Mouse (Mus musculus) neural tube, embryonic 11.5 days (tissue): ENCODE results near the gene Crtc3. TPM values are rescaled to one million over a fixed set of nuclear protein-coding genes. Genes with fewer than 3 reads are reported as not detected.

Experiments used
- ATAC-seq: fragments of 200-750 bp; cut with Nextera tagmentation; 2 replicates; pipeline ENCODE4 v1.8.0; 2017; ENCODE audit warnings: moderate number of reproducible peaks, mild to moderate bottlenecking, moderate TSS enrichment, moderate library complexity; ENCODE audit not compliant: insufficient read depth, low FRiP score, low TSS enrichment
- DNase-seq: peaks from one replicate; pipeline ENCODE4 v3.0.0-alpha.2; 2015; ENCODE audit warnings: low spot score
- H3K27ac ChIP-seq: fragments of 300-500 bp; sonication (generic); 2 replicates; pipeline ENCODE4 v1.5.1; 2014; ENCODE audit warnings: low read depth, mild to moderate bottlenecking, low read length
- H3K27me3 ChIP-seq: fragments of 300-500 bp; sonication (generic); 2 replicates; pipeline ENCODE4 v1.6.1; 2014; ENCODE audit warnings: mild to moderate bottlenecking, low read length, mixed read lengths; ENCODE audit not compliant: control insufficient read depth, insufficient read depth
- H3K36me3 ChIP-seq: fragments of 300-500 bp; sonication (generic); 2 replicates; pipeline ENCODE4 v1.6.1; 2014; ENCODE audit warnings: mild to moderate bottlenecking, low read length, moderate library complexity, mixed read lengths; ENCODE audit not compliant: control insufficient read depth, insufficient read depth
- H3K4me1 ChIP-seq: fragments of 300-500 bp; sonication (generic); 2 replicates; pipeline ENCODE4 v1.6.1; 2014; ENCODE audit warnings: low read length, mixed read lengths; ENCODE audit not compliant: control insufficient read depth, insufficient read depth
- H3K4me2 ChIP-seq: fragments of 300-500 bp; sonication (generic); 2 replicates; pipeline ENCODE4 v1.6.1; 2014; ENCODE audit warnings: low read depth, mild to moderate bottlenecking, moderate library complexity
- H3K4me3 ChIP-seq: fragments of 300-500 bp; sonication (generic); 2 replicates; pipeline ENCODE4 v1.5.1; 2014; ENCODE audit warnings: low read depth, low read length
- H3K9ac ChIP-seq: fragments of 300-500 bp; sonication (generic); 2 replicates; pipeline ENCODE4 v1.6.1; 2014; ENCODE audit warnings: mild to moderate bottlenecking, low read length
- H3K9me3 ChIP-seq: fragments of 300-500 bp; sonication (generic); 2 replicates; pipeline ENCODE4 v1.6.1; 2016; ENCODE audit warnings: low read length; ENCODE audit not compliant: control insufficient read depth
- WGBS: fragments of 180-500 bp; shearing (Covaris S2); extraction: QIAGEN DNeasy Blood & Tissue Kit; methylation state at CpG from one replicate; pipeline ENCODE4 v1.1.7; 2014; 5-methylcytosine and 5-hydroxymethylcytosine counted together
- polyA plus RNA-seq: library from polyadenylated mRNA; unstranded; fragments of >200 nt; fragmentation: Nextera tagmentation; extraction: Ambion mirVana; gene quantifications from 2 replicates; pipeline ENCODE4 v1.2.1, GENCODE M21; 2014

Gene Crtc3
- polyA plus RNA-seq, 1 experiment from 2014 or later = 11.8 TPM

DNA sequence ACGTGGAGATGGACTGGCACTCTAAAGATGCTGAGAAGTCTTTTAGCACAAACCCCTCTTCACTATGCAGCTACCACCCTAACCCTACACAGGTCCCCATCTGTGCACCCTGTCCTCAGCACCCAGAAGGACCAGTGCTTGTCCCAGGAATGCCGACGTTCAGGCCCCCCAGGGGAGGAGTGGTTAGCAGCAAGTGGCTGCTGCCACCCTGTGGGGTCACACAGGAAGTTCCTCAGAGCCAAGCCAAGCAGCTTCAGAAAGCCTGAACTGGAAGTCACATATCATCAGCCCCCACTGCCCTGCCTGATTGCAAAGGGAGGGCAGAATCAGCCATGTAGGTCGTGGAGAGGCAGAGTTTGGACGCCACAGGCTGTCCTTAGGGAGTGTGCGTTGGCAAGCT lies 108.3 kb downstream of the Crtc3 start:
- no peaks in the 10 kb centered on the region for H3K27me3 ChIP-seq
- H3K9me3 ChIP-seq = no peaks in the 10 kb centered on the region
- 34% methylated on average over 6 of the region's 6 CpGs for WGBS
- DNase-seq (no peak), ATAC-seq (no peak)
- no peak overlapping the region for H3K4me2 ChIP-seq
- H3K4me3 ChIP-seq = no peak overlapping the region
- H3K36me3 ChIP-seq = no peaks in the 10 kb centered on the region
- H3K9ac ChIP-seq = no peak overlapping the region
- H3K4me1 ChIP-seq = no peaks in the 10 kb centered on the region
- no peak overlapping the region for H3K27ac ChIP-seq

DNA sequence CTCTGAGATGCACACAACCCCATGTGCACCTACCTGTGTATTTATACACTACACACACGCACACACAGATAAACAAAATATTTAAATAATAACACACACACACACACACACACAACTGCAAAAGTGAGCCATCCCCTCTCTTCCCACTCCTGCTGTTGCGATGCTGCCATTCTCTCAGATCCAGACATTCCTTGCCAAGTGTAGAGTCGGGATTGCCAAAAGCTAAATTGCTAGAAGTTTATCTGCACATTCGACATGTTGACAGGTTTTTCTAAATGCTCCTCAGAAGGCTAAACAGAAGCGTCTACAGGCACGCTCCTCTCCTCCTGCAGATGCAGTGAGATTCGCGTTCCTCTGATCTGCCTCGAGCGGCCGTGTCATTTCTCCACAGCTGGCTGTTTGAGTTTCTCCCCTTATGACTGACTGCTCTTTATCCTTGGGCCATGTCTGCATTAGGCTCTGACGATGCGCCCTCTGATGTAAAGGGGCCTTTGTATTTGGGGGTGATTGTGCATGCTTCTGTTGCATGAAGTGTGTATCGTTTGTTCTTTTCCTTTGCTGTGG lies 111.2 kb downstream of the Crtc3 start:
- H3K4me3 ChIP-seq = no peak overlapping the region
- no peak overlapping the region for H3K9ac ChIP-seq
- WGBS = 65% methylated on average over 14 of the region's 14 CpGs
- H3K4me1 ChIP-seq = no peaks in the 10 kb centered on the region
- H3K36me3 ChIP-seq = no peaks in the 10 kb centered on the region
- H3K27me3 ChIP-seq = no peaks in the 10 kb centered on the region
- no peak overlapping the region for H3K4me2 ChIP-seq
- H3K9me3 ChIP-seq = no peaks in the 10 kb centered on the region
- DNase-seq = no peak
- no peak overlapping the region for H3K27ac ChIP-seq
- ATAC-seq = no peak

GRCm38 (mm10) chr7:80576626-80577025 lies 112.1 kb downstream of the Crtc3 start:
- Histone ChIP-seq H3K27me3 (no peaks in the 10 kb centered on the region), H3K27ac (no peak overlapping the region), H3K4me3 (no peak overlapping the region), H3K36me3 (no peaks in the 10 kb centered on the region), H3K9ac (no peak overlapping the region), H3K4me2 (no peak overlapping the region), H3K9me3 (no peaks in the 10 kb centered on the region), H3K4me1 (no peaks in the 10 kb centered on the region)
- no peak for ATAC-seq
- no peak for DNase-seq
- 84% methylated on average over 3 of the region's 3 CpGs for WGBS

DNA sequence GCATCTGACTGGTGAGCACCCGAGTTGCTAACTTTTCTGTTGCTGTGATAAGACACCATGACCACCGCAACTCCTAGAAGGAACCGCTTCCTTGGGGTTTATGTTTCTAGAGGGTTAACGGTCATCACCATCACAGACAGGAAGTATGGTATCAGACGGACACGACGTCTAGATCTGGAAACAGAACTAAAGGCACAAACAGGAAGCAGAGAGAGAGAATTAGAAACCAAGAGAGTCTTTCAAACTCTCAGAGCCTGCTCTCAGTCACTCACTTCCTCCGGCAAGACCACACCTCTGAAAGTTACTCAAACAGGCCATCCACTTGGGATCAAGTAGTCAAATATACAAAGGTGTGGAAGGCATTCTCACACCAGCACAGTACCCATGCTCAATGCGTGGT lies 112.9 kb downstream of the Crtc3 start:
- 84% methylated on average over 9 of the region's 9 CpGs for WGBS
- no peaks in the 10 kb centered on the region for H3K9me3 ChIP-seq
- no peak for ATAC-seq
- H3K27ac ChIP-seq = no peak overlapping the region
- DNase-seq = no peak
- H3K9ac ChIP-seq = no peak overlapping the region
- H3K4me2 ChIP-seq = no peak overlapping the region
- no peak overlapping the region for H3K4me3 ChIP-seq
- H3K4me1 ChIP-seq = no peaks in the 10 kb centered on the region
- no peaks in the 10 kb centered on the region for H3K27me3 ChIP-seq
- H3K36me3 ChIP-seq = no peaks in the 10 kb centered on the region

DNA sequence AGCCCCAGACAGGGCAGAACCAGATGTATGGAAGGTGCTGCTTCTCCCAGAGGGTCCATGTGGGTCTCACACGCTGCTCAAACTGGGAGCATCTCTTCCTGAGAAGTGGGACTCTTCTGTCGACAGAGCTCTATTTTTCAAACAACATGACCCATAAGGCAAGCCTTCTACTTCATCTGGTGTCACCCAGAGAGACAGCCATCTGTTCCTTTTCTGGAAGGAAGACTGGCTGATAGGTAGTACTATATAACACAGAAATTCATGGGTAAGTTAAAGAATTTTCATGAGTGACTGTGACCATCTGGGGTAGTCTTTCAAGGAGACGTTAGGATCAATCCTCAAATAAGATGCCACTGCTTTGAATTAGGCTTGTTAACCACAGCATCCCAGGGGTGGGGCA lies 115.6 kb downstream of the Crtc3 start:
- H3K36me3 ChIP-seq = no peaks in the 10 kb centered on the region
- H3K4me3 ChIP-seq = no peak overlapping the region
- H3K27ac ChIP-seq = no peak overlapping the region
- DNase-seq (no peak), ATAC-seq (no peak)
- no peaks in the 10 kb centered on the region for H3K9me3 ChIP-seq
- WGBS = 80% methylated on average over 3 of the region's 3 CpGs
- H3K27me3 ChIP-seq = no peaks in the 10 kb centered on the region
- H3K4me2 ChIP-seq = no peak overlapping the region
- no peaks in the 10 kb centered on the region for H3K4me1 ChIP-seq
- H3K9ac ChIP-seq = no peak overlapping the region

- H3K4me1 ChIP-seq = no peaks in the 10 kb centered on the region
- no peaks in the 10 kb centered on the region for H3K9me3 ChIP-seq
- no peak overlapping the region for H3K27ac ChIP-seq
- 84% methylated on average over 8 of the region's 8 CpGs for WGBS
- H3K27me3 ChIP-seq = no peaks in the 10 kb centered on the region
- H3K4me2 ChIP-seq = no peak overlapping the region
- H3K4me3 ChIP-seq = no peak overlapping the region
- H3K36me3 ChIP-seq = no peaks in the 10 kb centered on the region
- no peak for DNase-seq
- ATAC-seq = no peak
- H3K9ac ChIP-seq = no peak overlapping the region
Measured at GRCm38 (mm10) chr7:80567982-80568381, 120.7 kb downstream of the Crtc3 start.

DNA sequence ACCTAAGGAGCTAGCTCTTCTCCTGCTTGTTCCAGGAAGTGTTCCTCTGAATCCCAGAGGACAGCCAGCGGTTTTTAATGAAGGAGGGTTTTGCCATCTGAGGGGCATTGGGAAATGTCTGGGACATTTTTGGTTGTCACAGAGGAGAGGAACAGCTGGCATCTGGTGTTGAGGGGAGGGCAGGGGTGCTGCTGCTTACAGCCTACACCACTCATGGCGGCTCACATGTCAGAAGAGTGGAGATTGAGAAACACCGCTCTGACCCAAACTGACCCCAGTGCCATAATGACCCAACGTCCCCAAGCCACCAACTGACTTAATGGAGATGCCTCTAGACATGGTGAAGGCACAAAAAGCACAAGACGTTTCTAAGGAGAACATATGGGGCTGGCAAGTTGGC lies 126.7 kb downstream of the Crtc3 start:
- WGBS = 78% methylated on average over 5 of the region's 5 CpGs
- no peak for ATAC-seq

DNA sequence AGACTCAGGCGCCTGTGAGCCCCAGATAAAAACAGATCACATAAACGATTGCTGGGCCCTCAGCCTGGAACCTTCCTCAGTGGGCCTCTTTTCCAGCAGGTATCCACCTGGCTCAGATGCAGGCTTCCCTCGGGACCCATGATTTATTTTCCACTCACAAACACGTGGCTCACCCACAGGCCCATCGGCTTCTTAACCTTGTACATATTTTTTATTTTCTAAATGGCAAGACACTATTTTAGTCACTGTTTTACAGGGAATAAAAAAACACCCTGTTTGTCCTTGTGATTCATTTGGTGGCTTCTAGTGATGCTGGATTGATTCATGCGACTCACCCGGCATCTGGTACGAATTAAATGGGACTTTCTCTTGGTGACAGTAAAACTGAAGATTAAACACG lies 127.4 kb downstream of the Crtc3 start:
- Histone ChIP-seq H3K36me3 (no peaks in the 10 kb centered on the region), H3K4me3 (no peak overlapping the region), H3K27me3 (no peaks in the 10 kb centered on the region), H3K27ac (no peak overlapping the region), H3K9ac (no peak overlapping the region), H3K4me2 (no peak overlapping the region), H3K9me3 (no peaks in the 10 kb centered on the region), H3K4me1 (no peaks in the 10 kb centered on the region)
- DNase-seq = no peak
- 69% methylated on average over 9 of the region's 9 CpGs for WGBS
- no peak for ATAC-seq

More for the DNA sequence above, 126.7 kb downstream of the Crtc3 start:
- H3K27ac ChIP-seq = no peak overlapping the region
- no peaks in the 10 kb centered on the region for H3K9me3 ChIP-seq
- no peaks in the 10 kb centered on the region for H3K27me3 ChIP-seq
- no peaks in the 10 kb centered on the region for H3K36me3 ChIP-seq
- no peaks in the 10 kb centered on the region for H3K4me1 ChIP-seq
- DNase-seq = no peak
- no peak overlapping the region for H3K9ac ChIP-seq
- H3K4me3 ChIP-seq = no peak overlapping the region
- no peak overlapping the region for H3K4me2 ChIP-seq

- ATAC-seq (no peak), DNase-seq (no peak)
- no peak overlapping the region for H3K9ac ChIP-seq
- H3K9me3 ChIP-seq = no peaks in the 10 kb centered on the region
- H3K27me3 ChIP-seq = no peaks in the 10 kb centered on the region
- no peaks in the 10 kb centered on the region for H3K36me3 ChIP-seq
- H3K4me2 ChIP-seq = no peak overlapping the region
- no peak overlapping the region for H3K27ac ChIP-seq
- no peak overlapping the region for H3K4me3 ChIP-seq
- 73% methylated on average over 5 of the region's 5 CpGs for WGBS
- no peaks in the 10 kb centered on the region for H3K4me1 ChIP-seq
Measured at GRCm38 (mm10) chr7:80558572-80558971, 130.1 kb downstream of the Crtc3 start.
